20 mouse cellular contexts compared by ENCODE assay signal in the genomic region with DNA sequence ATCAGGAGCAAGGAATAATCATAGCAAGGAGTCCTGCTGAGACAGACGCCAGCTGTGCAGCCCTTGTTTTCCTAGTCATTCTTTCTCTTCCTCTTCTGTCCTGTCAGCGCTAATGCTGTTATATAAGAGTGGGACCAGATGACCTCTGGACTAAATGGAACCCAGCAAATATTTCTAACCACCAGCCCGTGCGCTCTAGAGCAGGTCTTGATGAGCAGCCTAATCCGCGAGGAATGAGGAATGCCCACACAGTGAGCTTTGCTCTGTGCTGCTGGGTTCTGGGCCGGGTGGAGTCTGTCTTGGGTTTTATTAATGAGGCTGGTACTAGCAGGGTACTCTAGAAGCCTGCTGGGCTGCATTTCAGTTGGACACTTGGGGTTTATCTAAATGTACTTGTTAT. TPM values are rescaled to one million over a fixed set of nuclear protein-coding genes. Genes with fewer than 3 reads are reported as not detected.
DNase-seq lines count a peak whose midpoint lies in the region; ATAC-seq and TF ChIP-seq lines count a peak whose summit lies in the region.
"Had no signal": no experiment of that assay in that cellular context is flagged by ENCODE, and none has a peak within 500 bp of the region (broad histone marks: within the 10 kb centered on the region; RNA-seq: fewer than 3 reads in every experiment).

No protein-coding gene starts in this region.

- H3K36me3 ChIP-seq in E14TG2a.4 (ENCODE audit: insufficient read depth, low read length) = no peaks in the 10 kb centered on the region
- H3K36me3 ChIP-seq: hindbrain, embryonic 13.5 days; liver, embryonic 12.5 days; neural tube, embryonic 15.5 days had no signal

- H3K4me3 ChIP-seq in E14TG2a.4 (replicated peaks; ENCODE audit: low read length) = 0 out of 2 replicates have a peak overlapping the region, but pooled peaks have one; percentile 17
- H3K4me3 ChIP-seq: heart, adult 2 months; heart, embryonic 13.5 days; hindbrain, embryonic 13.5 days; layer of hippocampus, adult 2 months; limb, embryonic 13.5 days; liver, embryonic 12.5 days; neural tube, embryonic 15.5 days had no signal

- H3K27me3 ChIP-seq in E14TG2a.4 (ENCODE audit: insufficient read depth, low read length) = no peaks in the 10 kb centered on the region
- H3K27me3 ChIP-seq: heart, embryonic 13.5 days; hindbrain, embryonic 13.5 days; limb, embryonic 13.5 days; liver, embryonic 12.5 days; neural tube, embryonic 15.5 days had no signal

- H3K4me1 ChIP-seq in E14TG2a.4 (replicated peaks; ENCODE audit: low read depth, low read length) = peaks cover 32% of the 10 kb centered on the region
- H3K4me1 ChIP-seq: liver, embryonic 12.5 days; neural tube, embryonic 15.5 days had no signal

- TF ChIP-seq CTCF in E14TG2a.4 (conservative IDR thresholded peaks at IDR 0.05; ENCODE audit: low read length) = no peak

- no peak for ATAC-seq in monocyte, adult 5-6 weeks (replicated peaks; ENCODE audit: insufficient number of reproducible peaks, low FRiP score, low TSS enrichment, poor library complexity, severe bottlenecking)
- ATAC-seq: forebrain, embryonic 14.5 days; liver, embryonic 12.5 days had no signal

- peak; percentile 92 for DNase-seq in heart, adult 11 months
- DNase-seq in heart, adult 18-20 months = no peak
- DNase-seq in kidney, adult 8-10 months = peak; percentile 83 to 92
- peak; percentile 76 to 91 for DNase-seq in kidney, postnatal 25 days
- no peak for DNase-seq in thymus, postnatal 4 days
- DNase-seq in adrenal gland, postnatal 14 days = no peak
- DNase-seq: cerebellum, adult 18-20 months; cerebellum, postnatal 36 days; heart, adult 2 months; lung, adult 18-20 months; lung, postnatal 10 days had no signal

- H3K9me3 ChIP-seq in E14TG2a.4 (ENCODE audit: low read length) = 0 out of 2 replicates have a peak, but pooled peaks cover 6% of the 10 kb centered on the region
- H3K9me3 ChIP-seq: hindbrain, embryonic 13.5 days; limb, embryonic 13.5 days; liver, embryonic 12.5 days; neural tube, embryonic 15.5 days had no signal

RNA-seq across cellular contexts. Expression of a gene that starts 32.4 kb away (rescaled TPM):
- total RNA-seq in heart, adult 18-20 months (2021) = 10 to 100 TPM; 39.1 to 44.2 TPM
- total RNA-seq in monocyte, adult 5-6 weeks (2017) = 0.43 TPM in 1 of 3 replicates, not detected in the others
- total RNA-seq in adrenal gland, postnatal 14 days (2021) = 42.3 and 51.9 TPM in 2 replicates

Comparison
In these comparisons a context has a peak if more than half of its experiments do, and no peak if none do; other contexts are left out.
1. DNase-seq: peak in heart, adult 11 months (single experiment), kidney, adult 8-10 months (2 of 2) and kidney, postnatal 25 days (2 of 2); none in heart, adult 18-20 months (0 of 2), thymus, postnatal 4 days (single experiment) and adrenal gland, postnatal 14 days (single experiment).
2. RNA of a gene that starts 32.4 kb away (total RNA-seq): 39.1 to 44.2 TPM in heart, adult 18-20 months and 42.3 to 51.9 TPM in adrenal gland, postnatal 14 days; 0.43 TPM in monocyte, adult 5-6 weeks; every median in the first group is over 10 times any median in the second.